Mouse (Mus musculus) liver, postnatal 0 days (tissue): ENCODE results near the gene Lrrc8b. TPM values are rescaled to one million over a fixed set of nuclear protein-coding genes. Genes with fewer than 3 reads are reported as not detected.
A peak's percentile ranks its signal among the peaks of the same experiment; 100 is the strongest.

Source experiments
- ATAC-seq: fragments of 200-750 bp; cut with Nextera tagmentation; 2 replicates; pipeline ENCODE4 v1.8.0; 2017; ENCODE audit warnings: mild to moderate bottlenecking, moderate library complexity
- DNase-seq: peaks from one replicate; pipeline ENCODE4 v3.0.0-alpha.2; 2016
- H3K27ac ChIP-seq: fragments of 300-500 bp; sonication (generic); 2 replicates; pipeline ENCODE4 v1.5.1; 2014; ENCODE audit warnings: antibody characterized with exemption, moderate library complexity, mild to moderate bottlenecking, low read depth
- H3K27me3 ChIP-seq: fragments of 300-500 bp; sonication (generic); 2 replicates; pipeline ENCODE4 v1.6.1; 2014; ENCODE audit warnings: low read length, control low read depth, mixed read lengths; ENCODE audit not compliant: insufficient read depth
- H3K36me3 ChIP-seq: fragments of 300-500 bp; sonication (generic); replicated peaks from 2 replicates; pipeline ENCODE4 v1.6.1; 2014; ENCODE audit warnings: mild to moderate bottlenecking, control low read depth, low read length, moderate library complexity, mixed read lengths; ENCODE audit not compliant: insufficient read depth
- H3K4me1 ChIP-seq: fragments of 300-500 bp; sonication (generic); 2 replicates; pipeline ENCODE4 v1.6.1; 2014; ENCODE audit warnings: antibody characterized with exemption, mild to moderate bottlenecking, control low read depth; ENCODE audit not compliant: insufficient read depth
- H3K4me2 ChIP-seq: fragments of 300-500 bp; sonication (generic); 2 replicates; pipeline ENCODE4 v1.6.1; 2014; ENCODE audit warnings: low read depth, mild to moderate bottlenecking, low read length, moderate library complexity, mixed read lengths
- H3K4me3 ChIP-seq: fragments of 300-500 bp; sonication (generic); 2 replicates; pipeline ENCODE4 v1.5.1; 2014; ENCODE audit warnings: low read depth, low read length
- H3K9ac ChIP-seq: fragments of 300-500 bp; sonication (generic); replicated peaks from 2 replicates; pipeline ENCODE4 v1.6.1; 2014; ENCODE audit warnings: mild to moderate bottlenecking, moderate library complexity
- H3K9me3 ChIP-seq: fragments of 300-500 bp; sonication (generic); 2 replicates; pipeline ENCODE4 v1.6.1; 2016; ENCODE audit warnings: mild to moderate bottlenecking, control low read depth, low read length, mixed read lengths
- CTCF ChIP-seq: sonication (generic); IDR thresholded peaks from 2 replicates; pipeline ENCODE4 v1.5.1; 2016; ENCODE audit warnings: antibody characterized with exemption, low read depth
- EP300 ChIP-seq: IDR thresholded peaks from 2 replicates; pipeline ENCODE4 v1.6.1; 2016; ENCODE audit warnings: antibody characterized with exemption, low read depth, mild to moderate bottlenecking
- WGBS: fragments of 180-500 bp; shearing (Covaris S2); extraction: QIAGEN DNeasy Blood & Tissue Kit; methylation state at CpG from one replicate; pipeline ENCODE4 v1.1.7; 2014; ENCODE audit not compliant: insufficient replicate concordance; 5-methylcytosine and 5-hydroxymethylcytosine counted together
- polyA plus RNA-seq: library from polyadenylated mRNA; unstranded; fragments of >200 nt; fragmentation: Nextera tagmentation; extraction: Ambion mirVana; gene quantifications from 2 replicates; pipeline ENCODE4 v1.2.1, GENCODE M21; 2015

The Lrrc8b gene
- polyA plus RNA-seq, 1 experiment from 2014 or later = 1.4 TPM

GRCm38 (mm10) chr5:105417217-105417616 is 1.6 kb downstream of the Lrrc8b start:
- no peaks in the 10 kb centered on the region for H3K36me3 ChIP-seq
- H3K9ac ChIP-seq = no peak overlapping the region
- TF ChIP-seq CTCF = no peak
- no peak for TF ChIP-seq EP300
- WGBS = 65% methylated on average over 8 of the region's 8 CpGs
- no peak for ATAC-seq
- no peak overlapping the region for H3K27ac ChIP-seq
- H3K4me1 ChIP-seq = peaks cover 22% of the 10 kb centered on the region
- H3K9me3 ChIP-seq = no peaks in the 10 kb centered on the region
- H3K27me3 ChIP-seq = no peaks in the 10 kb centered on the region
- peak overlapping the region; percentile 92; the same call in 1 of the 2 replicates for H3K4me3 ChIP-seq
- DNase-seq = no peak
- peak overlapping the region; percentile 100 for H3K4me2 ChIP-seq

- ATAC-seq = no peak
- peaks cover 22% of the 10 kb centered on the region for H3K4me1 ChIP-seq
- H3K4me3 ChIP-seq = no peak overlapping the region
- H3K4me2 ChIP-seq = peak overlapping the region; percentile 19
- no peak overlapping the region for H3K27ac ChIP-seq
- no peak overlapping the region for H3K9ac ChIP-seq
- no peak for DNase-seq
- TF ChIP-seq CTCF (no peak), EP300 (no peak; the same call in 1 of the 2 replicates)
- H3K9me3 ChIP-seq = no peaks in the 10 kb centered on the region
- 60% methylated on average over 7 of the region's 7 CpGs for WGBS
- H3K36me3 ChIP-seq = no peaks in the 10 kb centered on the region
- no peaks in the 10 kb centered on the region for H3K27me3 ChIP-seq
Measured at GRCm38 (mm10) chr5:105418364-105418763, 2.8 kb downstream of the Lrrc8b start.

GRCm38 (mm10) chr5:105418851-105419250 is 3.3 kb downstream of the Lrrc8b start:
- Histone ChIP-seq H3K4me3 (no peak overlapping the region), H3K36me3 (no peaks in the 10 kb centered on the region), H3K4me2 (no peak overlapping the region), H3K27ac (no peak overlapping the region), H3K9ac (no peak overlapping the region), H3K4me1 (peaks cover 22% of the 10 kb centered on the region), H3K9me3 (no peaks in the 10 kb centered on the region), H3K27me3 (no peaks in the 10 kb centered on the region)
- WGBS = 81% methylated on average over 5 of the region's 5 CpGs
- TF ChIP-seq CTCF (no peak), EP300 (no peak)
- no peak for ATAC-seq
- no peak for DNase-seq

- H3K9ac ChIP-seq = no peak overlapping the region
- H3K27me3 ChIP-seq = no peaks in the 10 kb centered on the region
- H3K27ac ChIP-seq = no peak overlapping the region
- no peak overlapping the region for H3K4me2 ChIP-seq
- ATAC-seq (no peak), DNase-seq (no peak)
- no peaks in the 10 kb centered on the region for H3K9me3 ChIP-seq
- H3K4me1 ChIP-seq = no peaks in the 10 kb centered on the region
- H3K4me3 ChIP-seq = no peak overlapping the region
- 89% methylated on average over 2 of the region's 2 CpGs for WGBS
- TF ChIP-seq CTCF (no peak), EP300 (no peak)
- H3K36me3 ChIP-seq = no peaks in the 10 kb centered on the region
Measured at GRCm38 (mm10) chr5:105425587-105425986, 10.0 kb downstream of the Lrrc8b start.

GRCm38 (mm10) chr5:105427326-105427725 is 11.8 kb downstream of the Lrrc8b start:
- no peaks in the 10 kb centered on the region for H3K4me1 ChIP-seq
- WGBS = 67% methylated on average over 7 of the region's 7 CpGs
- no peak for DNase-seq
- H3K27ac ChIP-seq = no peak overlapping the region
- H3K9me3 ChIP-seq = no peaks in the 10 kb centered on the region
- H3K4me2 ChIP-seq = no peak overlapping the region
- H3K4me3 ChIP-seq = no peak overlapping the region
- H3K27me3 ChIP-seq = no peaks in the 10 kb centered on the region
- ATAC-seq = no peak
- no peak overlapping the region for H3K9ac ChIP-seq
- no peaks in the 10 kb centered on the region for H3K36me3 ChIP-seq
- TF ChIP-seq EP300 (no peak), CTCF (no peak)

GRCm38 (mm10) chr5:105428265-105428974 is 12.8 kb downstream of the Lrrc8b start:
- 65% methylated on average over 12 of the region's 12 CpGs for WGBS
- TF ChIP-seq EP300 (no peak), CTCF (no peak)
- Histone ChIP-seq H3K9me3 (no peaks in the 10 kb centered on the region), H3K9ac (no peak overlapping the region), H3K4me3 (no peak overlapping the region), H3K27ac (no peak overlapping the region), H3K4me2 (no peak overlapping the region), H3K4me1 (no peaks in the 10 kb centered on the region), H3K27me3 (no peaks in the 10 kb centered on the region), H3K36me3 (no peaks in the 10 kb centered on the region)
- DNase-seq = no peak
- no peak for ATAC-seq
